Mouse (Mus musculus) forebrain, postnatal 0 days (tissue): ENCODE measurements around the gene Snx29. TPM values are rescaled to one million over a fixed set of nuclear protein-coding genes. Genes with fewer than 3 reads are reported as not detected.
A peak's percentile ranks its signal among the peaks of the same experiment; 100 is the strongest.

Source experiments
- ATAC-seq: fragments of 200-750 bp; cut with Nextera tagmentation; 2 replicates; pipeline ENCODE4 v1.8.0; 2017; ENCODE audit warnings: mild to moderate bottlenecking, moderate library complexity
- DNase-seq: peaks from one replicate; pipeline ENCODE4 v3.0.0-alpha.2; 2015
- H3K27ac ChIP-seq: fragments of 300-500 bp; sonication (generic); 2 replicates; pipeline ENCODE4 v1.5.1; 2014; ENCODE audit warnings: low read depth, mild to moderate bottlenecking, antibody characterized with exemption, low read length, moderate library complexity, mixed read lengths
- H3K27me3 ChIP-seq: fragments of 300-500 bp; sonication (generic); 2 replicates; pipeline ENCODE4 v1.6.1; 2014; ENCODE audit warnings: mild to moderate bottlenecking, low read length, mixed read lengths; ENCODE audit not compliant: insufficient read depth
- H3K36me3 ChIP-seq: fragments of 300-500 bp; sonication (generic); 2 replicates; pipeline ENCODE4 v1.6.1; 2014; ENCODE audit warnings: mild to moderate bottlenecking, moderate library complexity; ENCODE audit not compliant: insufficient read depth
- H3K4me1 ChIP-seq: fragments of 300-500 bp; sonication (generic); 2 replicates; pipeline ENCODE4 v1.6.1; 2014; ENCODE audit warnings: antibody characterized with exemption; ENCODE audit not compliant: insufficient read depth
- H3K4me2 ChIP-seq: fragments of 300-500 bp; sonication (generic); 2 replicates; pipeline ENCODE4 v1.6.1; 2014; ENCODE audit warnings: low read depth, mild to moderate bottlenecking, moderate library complexity
- H3K4me3 ChIP-seq: fragments of 300-500 bp; sonication (generic); 2 replicates; pipeline ENCODE4 v1.5.1; 2014; ENCODE audit warnings: low read depth, low read length, mixed read lengths
- H3K9ac ChIP-seq: fragments of 300-500 bp; sonication (generic); 2 replicates; pipeline ENCODE4 v1.6.1; 2014; ENCODE audit warnings: mild to moderate bottlenecking
- H3K9me3 ChIP-seq: fragments of 300-500 bp; sonication (generic); 2 replicates; pipeline ENCODE4 v1.6.1; 2016; ENCODE audit warnings: low read length
- CTCF ChIP-seq: sonication (generic); IDR thresholded peaks from 2 replicates; pipeline ENCODE4 v1.5.1; 2016; ENCODE audit warnings: antibody characterized with exemption, control low read depth, low read depth
- WGBS: fragments of 180-500 bp; shearing (Covaris S2); extraction: QIAGEN DNeasy Blood & Tissue Kit; methylation state at CpG from one replicate; pipeline ENCODE4 v1.1.7; 2014; 5-methylcytosine and 5-hydroxymethylcytosine counted together
- polyA plus RNA-seq: library from polyadenylated mRNA; unstranded; fragments of >200 nt; fragmentation: Nextera tagmentation; extraction: Ambion mirVana; gene quantifications from 2 replicates; pipeline ENCODE4 v1.2.1, GENCODE M21; 2015
- total RNA-seq: library from RNA; depleted of rRNA; stranded (reverse); fragments of >200 nt; gene quantifications from 2 replicates; pipeline ENCODE4 v1.2.3, GENCODE M21; 2014

Snx29 gene
- total and polyA plus RNA-seq, 2 experiments from 2014 or later, result 5.8 to 20.6 TPM

GRCm38 (mm10) chr16:11531441-11531840 lies 208.7 kb downstream of the Snx29 start:
- WGBS, result 84% methylated on average over 7 of the region's 7 CpGs

GRCm38 (mm10) chr16:11532592-11532991 lies 209.9 kb downstream of the Snx29 start:
- H3K27ac ChIP-seq, result no peak overlapping the region
- ATAC-seq (peak; percentile 63; the same call in 1 of the 2 replicates), DNase-seq (peak; percentile 69)
- no peak for TF ChIP-seq CTCF
- H3K4me2 ChIP-seq, result no peak overlapping the region
- no peaks in the 10 kb centered on the region for H3K9me3 ChIP-seq
- WGBS, result 48% methylated on average over 8 of the region's 8 CpGs
- H3K27me3 ChIP-seq, result no peaks in the 10 kb centered on the region
- peaks cover 4% of the 10 kb centered on the region; the same call in 1 of the 2 replicates for H3K4me1 ChIP-seq
- H3K36me3 ChIP-seq, result no peaks in the 10 kb centered on the region
- H3K4me3 ChIP-seq, result no peak overlapping the region
- no peak overlapping the region for H3K9ac ChIP-seq

More at GRCm38 (mm10) chr16:11531441-11531840, 208.7 kb downstream of the Snx29 start:
- Histone ChIP-seq H3K9ac (no peak overlapping the region), H3K4me2 (no peak overlapping the region), H3K9me3 (no peaks in the 10 kb centered on the region), H3K4me1 (peaks cover 6% of the 10 kb centered on the region; the same call in 1 of the 2 replicates), H3K4me3 (no peak overlapping the region), H3K36me3 (no peaks in the 10 kb centered on the region), H3K27me3 (no peaks in the 10 kb centered on the region), H3K27ac (no peak overlapping the region)
- DNase-seq (no peak), ATAC-seq (no peak)
- no peak for TF ChIP-seq CTCF

GRCm38 (mm10) chr16:11533441-11533840 lies 210.7 kb downstream of the Snx29 start:
- WGBS, result 61% methylated on average over 3 of the region's 3 CpGs
- TF ChIP-seq CTCF, result no peak
- no peak overlapping the region for H3K27ac ChIP-seq
- H3K4me1 ChIP-seq, result peaks cover 4% of the 10 kb centered on the region; the same call in 1 of the 2 replicates
- no peaks in the 10 kb centered on the region for H3K27me3 ChIP-seq
- no peaks in the 10 kb centered on the region for H3K9me3 ChIP-seq
- no peaks in the 10 kb centered on the region for H3K36me3 ChIP-seq
- H3K9ac ChIP-seq, result no peak overlapping the region
- no peak overlapping the region for H3K4me3 ChIP-seq
- no peak overlapping the region for H3K4me2 ChIP-seq
- DNase-seq, result no peak
- ATAC-seq, result no peak

- Histone ChIP-seq H3K27ac (0 out of 2 replicates have a peak overlapping the region, but pooled peaks have one; percentile 30), H3K9me3 (no peaks in the 10 kb centered on the region), H3K36me3 (no peaks in the 10 kb centered on the region), H3K27me3 (no peaks in the 10 kb centered on the region), H3K4me1 (peaks cover 4% of the 10 kb centered on the region; the same call in 1 of the 2 replicates), H3K4me3 (no peak overlapping the region), H3K4me2 (no peak overlapping the region), H3K9ac (no peak overlapping the region)
- ATAC-seq, result peak; percentile 42
- WGBS, result 22% methylated on average over 5 of the region's 5 CpGs
- peak; percentile 29 for DNase-seq
- no peak for TF ChIP-seq CTCF
Measured at GRCm38 (mm10) chr16:11537663-11538062, 215.0 kb downstream of the Snx29 start.

- no peaks in the 10 kb centered on the region for H3K27me3 ChIP-seq
- no peak overlapping the region for H3K9ac ChIP-seq
- no peak overlapping the region for H3K4me2 ChIP-seq
- H3K4me1 ChIP-seq, result peaks cover 4% of the 10 kb centered on the region; the same call in 1 of the 2 replicates
- ATAC-seq, result no peak
- WGBS, result 45% methylated on average over 3 of the region's 3 CpGs
- H3K4me3 ChIP-seq, result no peak overlapping the region
- no peaks in the 10 kb centered on the region for H3K9me3 ChIP-seq
- H3K27ac ChIP-seq, result no peak overlapping the region
- H3K36me3 ChIP-seq, result no peaks in the 10 kb centered on the region
- DNase-seq, result no peak
- TF ChIP-seq CTCF, result no peak
Measured at GRCm38 (mm10) chr16:11538191-11538590, 215.5 kb downstream of the Snx29 start.

DNA sequence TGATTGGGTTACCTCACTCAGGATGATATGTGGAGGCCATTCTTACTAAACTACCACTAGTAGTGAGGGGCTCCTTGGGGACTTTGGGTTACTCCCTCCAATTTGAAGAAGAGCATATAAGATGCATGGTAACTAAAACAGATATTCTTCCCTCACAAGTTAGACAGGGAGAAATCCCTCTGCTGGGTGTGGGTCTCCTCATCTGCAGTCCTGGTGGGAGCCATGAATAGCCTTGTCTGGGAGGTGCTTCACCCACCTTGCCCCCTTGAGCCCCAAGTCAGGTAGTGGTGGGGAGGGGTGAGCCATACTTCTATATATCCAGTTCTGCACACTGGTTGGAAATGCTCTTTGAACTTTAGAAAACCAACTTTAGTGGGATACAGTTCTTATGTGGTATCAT lies 218.3 kb downstream of the Snx29 start:
- ATAC-seq, result no peak
- Histone ChIP-seq H3K4me2 (no peak overlapping the region), H3K9ac (no peak overlapping the region)

GRCm38 (mm10) chr16:11541769-11542168 lies 219.1 kb downstream of the Snx29 start:
- 91% methylated on average over 7 of the region's 7 CpGs for WGBS
- DNase-seq (no peak), ATAC-seq (no peak)
- TF ChIP-seq CTCF, result no peak
- no peak overlapping the region for H3K4me3 ChIP-seq
- H3K27me3 ChIP-seq, result no peaks in the 10 kb centered on the region
- no peaks in the 10 kb centered on the region for H3K9me3 ChIP-seq
- 0 out of 2 replicates have a peak, but pooled peaks cover under 1% of the 10 kb centered on the region for H3K4me1 ChIP-seq
- H3K36me3 ChIP-seq, result no peaks in the 10 kb centered on the region
- no peak overlapping the region for H3K27ac ChIP-seq
- H3K4me2 ChIP-seq, result no peak overlapping the region
- no peak overlapping the region for H3K9ac ChIP-seq

More for the DNA sequence above, 218.3 kb downstream of the Snx29 start:
- Histone ChIP-seq H3K27ac (no peak overlapping the region), H3K4me1 (peaks cover 4% of the 10 kb centered on the region; the same call in 1 of the 2 replicates), H3K4me3 (no peak overlapping the region), H3K27me3 (no peaks in the 10 kb centered on the region), H3K36me3 (no peaks in the 10 kb centered on the region), H3K9me3 (no peaks in the 10 kb centered on the region)
- DNase-seq, result no peak
- no peak for TF ChIP-seq CTCF
